Mouse (Mus musculus) frontal cortex, postnatal 14 days (tissue): Measurements from ENCODE around the gene Rgs16.
"Not testable (repeated sequence)": the region's sequence is repeated elsewhere in the genome, so short reads cannot be mapped to it uniquely, and the experiment has no call there.

Source experiments
- DNase-seq, 2 experiments: peaks; one replicate each; pipeline ENCODE4 v3.0.0; 2022; ENCODE audit warnings: low spot score in 2 of 2

Gene Rgs16

DNA sequence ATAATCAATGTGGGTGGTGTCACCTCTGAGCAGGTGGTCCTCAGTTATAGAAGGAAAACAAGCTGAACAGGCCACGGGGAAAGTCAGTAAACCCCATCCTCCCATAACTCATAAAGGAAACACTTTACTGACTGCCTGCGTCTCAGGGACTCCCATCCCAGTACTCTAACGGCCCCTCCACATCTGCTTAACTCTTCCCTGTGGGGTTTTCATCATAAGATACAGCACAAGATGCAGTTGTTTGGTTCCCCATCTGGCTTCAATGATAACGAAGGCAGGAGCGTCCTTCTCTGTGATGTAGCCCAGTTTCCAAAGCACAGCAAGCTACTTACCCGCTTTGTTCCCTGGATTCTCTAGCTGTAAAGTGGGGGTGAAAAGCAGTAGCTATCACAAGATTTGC lies 9.9 kb downstream of the Rgs16 start:
- no peak for DNase-seq

DNA sequence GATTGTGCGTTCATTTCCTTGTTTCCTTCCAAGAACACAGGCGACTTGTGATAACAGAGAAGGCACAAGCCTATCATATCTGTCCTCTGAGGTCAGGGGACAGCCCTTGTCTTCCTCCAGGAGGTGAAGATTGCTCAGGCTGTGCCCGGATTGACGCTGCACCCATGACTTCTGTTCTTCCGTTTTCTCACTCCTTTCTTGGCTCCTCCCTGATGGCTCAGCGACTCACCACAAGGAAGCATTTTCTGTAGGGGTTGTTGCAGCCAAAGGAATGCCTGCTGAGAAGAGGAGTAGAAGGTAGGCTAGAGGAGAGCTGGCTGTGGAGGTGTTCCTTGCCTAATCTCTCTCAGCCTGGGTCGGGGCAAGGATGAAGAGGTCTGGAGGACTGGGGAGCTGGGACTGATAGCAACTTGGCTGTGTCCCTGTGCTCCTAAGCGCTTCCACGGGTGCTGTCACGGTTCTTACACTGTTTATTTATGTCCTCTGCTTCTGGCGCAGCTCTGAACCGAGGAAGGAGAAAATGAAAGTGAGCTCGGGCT lies 11.7 kb downstream of the Rgs16 start:
- no peak for DNase-seq

DNA sequence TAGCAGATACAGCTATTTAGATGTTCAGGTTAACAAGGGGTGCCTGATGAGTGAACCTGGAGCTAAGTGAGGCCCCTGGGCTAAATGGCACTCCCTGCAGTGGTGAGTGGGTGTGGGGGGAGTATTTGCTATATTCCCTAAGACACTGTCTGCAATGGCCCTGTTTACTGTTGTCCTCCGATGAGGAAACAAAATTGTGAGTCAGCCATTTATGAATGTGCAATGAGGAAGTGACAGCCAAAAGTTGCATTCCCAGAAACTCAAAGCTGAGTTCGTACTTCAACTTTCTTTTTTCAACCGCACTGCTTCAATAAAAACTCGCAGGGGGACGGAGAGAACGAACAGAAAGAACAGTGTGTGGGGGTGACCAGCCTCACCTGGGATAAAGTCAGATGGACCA lies 12.4 kb downstream of the Rgs16 start:
- no peak for DNase-seq

DNA sequence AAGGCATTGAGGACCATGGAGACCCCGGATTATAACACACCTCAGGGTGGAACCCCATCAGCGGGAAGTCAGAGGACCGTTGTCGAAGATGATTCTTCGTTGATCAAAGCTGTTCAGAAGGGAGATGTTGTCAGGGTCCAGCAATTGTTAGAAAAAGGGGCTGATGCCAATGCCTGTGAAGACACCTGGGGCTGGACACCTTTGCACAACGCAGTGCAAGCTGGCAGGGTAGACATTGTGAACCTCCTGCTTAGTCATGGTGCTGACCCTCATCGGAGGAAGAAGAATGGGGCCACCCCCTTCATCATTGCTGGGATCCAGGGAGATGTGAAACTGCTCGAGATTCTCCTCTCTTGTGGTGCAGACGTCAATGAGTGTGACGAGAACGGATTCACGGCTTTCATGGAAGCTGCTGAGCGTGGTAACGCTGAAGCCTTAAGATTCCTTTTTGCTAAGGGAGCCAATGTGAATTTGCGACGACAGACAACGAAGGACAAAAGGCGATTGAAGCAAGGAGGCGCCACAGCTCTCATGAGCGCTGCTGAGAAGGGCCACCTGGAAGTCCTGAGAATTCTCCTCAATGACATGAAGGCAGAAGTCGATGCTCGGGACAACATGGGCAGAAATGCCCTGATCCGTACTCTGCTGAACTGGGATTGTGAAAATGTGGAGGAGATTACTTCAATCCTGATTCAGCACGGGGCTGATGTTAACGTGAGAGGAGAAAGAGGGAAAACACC lies 13.7 kb downstream of the Rgs16 start:
- DNase-seq: no peak

DNA sequence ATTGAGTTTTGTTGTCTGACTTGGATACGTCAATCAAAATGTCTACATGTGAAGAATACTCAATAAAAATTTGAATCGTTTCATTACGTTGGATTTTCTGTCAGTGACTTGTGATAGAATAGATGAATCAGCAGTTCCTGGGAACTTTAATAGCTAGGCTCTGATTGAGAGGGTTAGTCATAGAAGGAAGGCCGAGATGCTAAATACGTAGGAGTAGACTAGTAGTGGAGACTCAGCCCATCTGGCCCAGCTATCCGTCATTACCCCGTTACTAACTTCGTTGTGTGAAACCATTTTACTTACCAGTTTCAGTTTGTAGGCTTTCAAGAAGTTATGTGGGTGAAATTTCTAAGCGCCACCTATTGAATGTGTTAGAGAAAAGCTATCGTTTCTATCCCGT lies 24.0 kb downstream of the Rgs16 start:
- DNase-seq: no peak

DNA sequence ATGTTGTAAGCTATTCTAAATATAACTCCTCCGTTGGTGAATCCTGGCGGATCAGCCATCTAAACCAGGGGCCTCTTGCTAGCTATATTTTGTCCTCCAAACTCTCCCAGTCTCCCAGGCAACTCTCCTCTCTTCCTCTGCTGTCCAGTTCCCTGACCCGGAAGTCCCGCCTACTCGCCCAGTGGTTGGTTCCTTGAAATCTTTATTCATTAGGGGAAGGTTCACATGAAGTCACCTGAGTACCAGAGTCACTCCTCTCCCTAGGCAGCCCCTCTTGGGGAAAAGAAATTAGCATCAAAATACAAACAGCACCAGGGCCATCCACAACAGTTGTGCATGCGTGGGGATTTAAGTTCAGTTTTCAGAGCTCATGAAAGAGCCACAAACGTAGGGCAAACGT lies 26.1 kb downstream of the Rgs16 start:
- DNase-seq: no peak

DNA sequence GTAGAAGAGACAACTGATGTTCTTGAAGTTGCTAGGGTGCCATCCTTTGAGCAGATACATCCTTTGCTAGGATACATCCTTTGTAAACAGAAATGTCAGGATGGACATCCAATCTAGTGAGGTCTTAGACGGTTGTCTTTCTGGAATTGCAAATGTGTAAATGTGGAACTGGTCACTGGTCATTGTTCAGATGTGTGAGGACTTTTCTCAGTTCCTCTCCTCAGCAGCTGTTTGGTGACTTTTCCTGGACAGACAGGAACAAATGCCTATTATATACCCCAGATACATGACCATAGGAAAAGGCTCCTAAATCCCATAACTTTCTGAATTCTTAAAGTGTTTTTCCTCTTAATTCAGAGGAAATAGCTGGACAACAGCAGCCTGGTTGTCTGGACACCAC lies 27.1 kb downstream of the Rgs16 start:
- DNase-seq: no peak

DNA sequence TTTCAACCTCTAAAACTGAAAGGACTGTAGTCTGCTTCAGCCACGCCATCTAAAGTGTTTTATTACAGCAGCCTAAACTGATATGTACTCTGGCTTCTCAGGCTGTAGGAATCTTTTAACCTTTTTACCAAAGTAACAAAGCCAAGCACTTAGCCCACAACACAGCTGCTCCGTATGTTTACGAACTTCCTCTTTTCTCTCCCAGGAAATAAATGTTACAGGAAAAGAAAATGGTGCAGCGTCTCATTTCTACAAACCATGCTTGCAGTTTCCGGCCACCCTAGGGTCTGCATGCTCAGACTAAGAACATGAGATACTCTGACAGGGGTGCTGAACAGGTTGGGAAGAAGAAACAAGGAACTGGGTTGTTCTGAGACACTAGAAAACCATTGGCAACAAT lies 28.3 kb downstream of the Rgs16 start:
- DNase-seq: no peak

DNA sequence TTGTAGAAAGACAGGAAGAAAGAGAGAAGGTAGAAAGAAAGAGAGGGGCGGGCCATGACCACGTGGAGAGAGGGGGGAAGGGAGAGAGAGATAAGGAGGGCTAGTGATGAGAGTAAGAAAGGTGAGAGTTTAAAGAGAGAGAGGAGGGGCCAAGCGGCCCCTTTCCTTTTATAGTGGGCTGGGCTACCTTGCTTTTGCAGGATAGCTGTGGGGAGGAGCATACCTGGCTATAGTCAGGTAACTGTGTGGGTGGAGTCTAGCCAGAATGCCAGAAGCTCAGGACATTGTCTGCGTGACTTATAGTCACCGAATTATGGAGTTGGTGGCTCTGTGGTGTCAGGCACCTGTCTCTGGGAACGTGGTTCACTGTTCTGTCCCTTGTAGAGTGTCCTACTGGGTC lies 29.4 kb downstream of the Rgs16 start:
- DNase-seq: not testable (repeated sequence)

DNA sequence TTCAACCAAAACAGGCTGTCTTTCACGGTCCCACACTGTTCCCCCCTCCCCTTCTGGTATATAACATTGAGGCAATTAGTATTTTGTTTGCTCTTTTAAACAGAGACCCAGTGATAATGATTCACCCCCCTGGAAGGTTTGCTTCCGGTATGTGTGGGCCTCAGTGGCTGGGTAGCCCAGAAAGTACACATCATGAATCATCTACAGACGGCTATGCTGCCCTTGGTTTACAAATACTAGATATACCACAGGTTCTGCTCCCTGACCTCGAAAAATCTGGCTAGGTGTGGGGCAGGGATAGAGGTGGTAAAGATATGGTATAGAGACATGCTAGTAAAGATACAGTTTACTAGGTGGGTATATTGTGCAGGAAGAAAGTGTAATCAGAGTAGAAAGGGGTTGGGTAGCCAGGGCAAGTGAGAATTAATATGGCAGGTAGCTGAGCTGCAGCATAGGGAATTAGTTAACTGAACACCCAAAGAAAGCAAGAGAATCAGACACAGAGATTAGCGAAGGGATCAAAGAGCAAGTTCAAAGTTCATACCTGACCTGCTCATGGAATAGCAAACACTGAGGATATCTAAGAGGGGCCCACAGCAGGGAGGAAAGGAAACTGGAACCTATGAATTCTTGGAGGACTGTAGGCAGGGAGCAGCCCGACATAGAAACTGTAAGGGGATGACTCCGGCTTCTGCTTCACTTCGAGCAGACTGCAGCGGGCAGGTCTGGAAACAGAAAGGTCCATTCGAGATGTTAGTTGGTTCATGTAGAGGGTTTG lies 30.0 kb downstream of the Rgs16 start:
- no peak for DNase-seq

DNA sequence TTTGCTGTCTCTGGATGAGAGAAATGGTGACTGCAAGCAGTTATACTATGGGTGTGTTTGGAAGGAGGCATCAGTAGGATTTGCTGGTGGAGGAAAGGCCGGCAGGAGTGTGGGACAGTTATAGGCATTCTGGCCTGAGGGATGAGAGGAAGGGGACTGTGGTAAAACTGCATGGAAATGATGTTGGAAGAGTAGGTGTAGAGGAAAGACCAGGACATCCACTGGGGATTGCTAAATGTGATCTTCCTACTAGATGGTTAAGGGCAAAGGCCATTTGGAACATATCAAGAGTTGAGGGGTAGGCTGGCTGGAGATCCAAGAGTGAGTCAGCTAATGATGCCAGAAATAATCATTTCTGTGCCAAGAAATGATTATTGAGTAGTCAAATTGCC lies 30.6 kb downstream of the Rgs16 start:
- DNase-seq: no peak

DNA sequence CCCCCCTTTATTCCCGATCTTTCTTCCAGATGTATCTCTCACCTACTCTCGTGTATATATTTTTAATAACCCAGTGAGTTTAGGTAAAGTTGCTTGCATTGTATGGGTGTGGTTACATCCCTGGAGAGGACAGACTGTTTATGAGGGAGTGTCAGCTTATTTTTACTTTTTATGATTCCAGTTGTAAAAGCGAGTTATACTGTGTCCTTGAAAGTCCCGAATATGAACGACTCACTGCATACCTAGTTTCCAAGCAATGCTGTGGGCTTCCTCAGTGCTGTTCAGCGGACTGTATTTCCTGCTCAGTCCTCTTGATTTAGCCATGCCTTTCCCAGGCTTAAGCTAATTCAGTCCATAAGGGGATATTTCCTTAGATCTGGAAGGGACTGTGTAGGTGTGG lies 35.0 kb downstream of the Rgs16 start:
- no peak for DNase-seq

DNA sequence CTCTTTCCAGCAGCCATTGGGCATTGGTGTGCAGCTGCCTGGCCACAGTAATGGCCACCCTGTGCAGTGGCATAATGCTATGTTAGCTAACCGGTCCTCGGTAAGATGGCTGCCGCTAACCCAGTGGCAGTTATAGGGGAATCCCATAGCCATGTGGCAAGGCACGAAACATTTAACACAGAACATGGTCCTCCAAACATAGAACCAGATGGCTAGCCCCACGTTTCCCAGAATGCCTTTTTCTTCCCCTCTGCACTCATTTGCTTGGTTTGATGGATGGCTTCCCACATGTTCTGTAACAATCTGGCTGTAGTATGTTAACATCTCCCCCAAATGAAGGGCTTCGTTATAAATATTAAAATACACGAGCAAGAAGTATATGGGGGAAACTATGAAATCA lies 36.1 kb downstream of the Rgs16 start:
- DNase-seq: no peak

DNA sequence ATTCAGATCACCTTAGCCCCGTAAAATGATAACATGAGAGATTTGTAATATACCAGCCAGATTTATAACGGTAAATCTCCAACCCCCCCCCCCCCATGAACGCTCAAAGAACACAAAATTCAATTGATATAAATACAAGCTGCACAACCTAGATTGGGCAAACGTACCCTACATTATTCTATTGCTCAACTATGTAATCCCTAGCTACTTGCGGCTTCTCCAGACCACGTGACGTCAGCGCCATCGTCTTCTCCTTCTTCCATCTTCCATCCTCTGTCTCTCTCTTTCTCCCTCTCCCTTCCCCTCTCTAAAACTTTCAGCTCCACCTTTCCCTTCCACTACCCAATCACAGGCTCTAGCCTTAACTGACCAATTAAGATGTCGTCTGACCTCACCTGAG lies 38.1 kb downstream of the Rgs16 start:
- DNase-seq: no peak

DNA sequence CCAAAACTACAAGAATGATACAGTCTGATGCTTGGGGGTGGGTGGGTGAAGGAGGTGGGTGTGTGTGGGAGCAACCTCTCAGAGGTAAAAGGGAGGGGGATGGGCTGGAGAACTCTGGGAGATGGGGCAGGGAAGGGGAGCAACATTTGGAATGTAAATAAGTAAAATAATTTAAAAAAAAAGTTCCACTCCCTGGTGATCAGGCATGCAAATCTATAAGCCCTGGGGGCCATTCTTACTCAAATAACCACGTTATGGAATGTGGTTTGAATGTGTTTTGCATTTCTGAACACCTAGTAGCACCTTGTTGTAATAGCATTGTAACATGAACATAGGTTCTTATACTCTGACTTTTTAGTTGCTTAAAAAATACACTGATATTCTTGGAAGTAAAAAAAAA lies 43.2 kb downstream of the Rgs16 start:
- no peak for DNase-seq

DNA sequence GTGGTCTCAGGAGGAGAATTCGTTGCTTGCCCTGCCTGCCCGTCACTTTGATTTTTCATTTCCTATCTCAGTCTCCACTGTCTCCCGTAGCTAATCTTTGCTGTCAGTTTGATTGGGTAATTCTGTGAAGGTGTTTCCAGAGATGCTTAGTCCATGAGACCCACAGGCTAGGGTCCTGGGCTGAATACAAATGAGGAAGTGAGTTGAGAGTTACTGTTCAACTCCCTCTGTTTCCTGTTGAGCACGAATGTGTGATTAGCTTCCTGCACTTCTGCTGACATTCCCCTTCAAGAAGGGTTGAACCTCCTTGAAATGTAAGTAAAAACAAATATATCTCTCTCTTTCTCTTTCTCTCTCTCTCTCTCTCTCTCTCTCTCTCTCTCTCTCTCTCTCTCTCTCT lies 45.5 kb downstream of the Rgs16 start:
- DNase-seq: no peak

DNA sequence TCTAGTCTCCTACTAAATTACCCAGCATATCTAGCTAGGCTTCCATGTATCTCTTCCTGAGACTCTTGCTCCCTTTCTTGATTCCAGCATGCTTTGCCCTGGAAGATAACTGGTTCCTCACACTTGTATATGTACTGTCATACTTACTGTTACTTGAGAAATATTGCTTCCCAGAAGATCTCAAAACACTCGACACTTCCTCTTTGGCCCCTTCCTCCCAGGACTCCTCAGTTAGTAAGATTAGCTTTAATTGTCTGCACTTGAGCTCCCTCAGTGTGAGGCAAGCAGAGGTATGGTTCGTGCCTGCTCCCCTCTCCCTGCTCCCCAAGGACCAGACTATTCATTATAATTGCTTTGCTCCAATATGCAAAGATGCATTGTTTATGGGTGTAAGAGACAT lies 50.6 kb downstream of the Rgs16 start:
- DNase-seq: no peak

DNA sequence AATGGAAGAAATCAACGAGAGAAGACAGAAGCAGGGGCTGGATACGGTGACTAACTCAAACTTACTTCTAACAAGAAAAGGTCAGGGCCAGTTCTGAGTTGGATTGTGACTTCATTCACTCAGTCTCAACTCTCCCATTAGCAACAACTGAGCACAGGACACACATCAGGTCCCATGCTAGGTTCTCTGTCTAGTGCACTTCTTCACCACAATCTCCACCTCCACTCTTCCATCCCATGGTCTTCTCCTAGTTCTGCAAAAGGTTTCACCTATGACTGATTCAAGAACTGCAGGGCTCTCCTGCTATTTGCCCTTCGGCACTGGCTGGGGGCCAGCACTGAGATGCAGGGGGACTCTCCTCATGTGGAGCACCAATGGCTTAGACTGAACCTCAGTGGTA lies 54.1 kb downstream of the Rgs16 start:
- no peak for DNase-seq
